Comparison of ENCODE assay signal across 8 mouse cellular contexts in genomic region chr9:21165041-21165951, GRCm38 (mm10). TPM values are rescaled to one million over a fixed set of nuclear protein-coding genes. Genes with fewer than 3 reads are reported as not detected.
DNase-seq lines count a peak whose midpoint lies in the region; ATAC-seq and TF ChIP-seq lines count a peak whose summit lies in the region.

Pde4a (plus strand) TSS chr9:21165714.

- 0 out of 2 replicates have a peak within 1 kb of the TSS, but pooled peaks have one; percentile 2 for H3K4me2 ChIP-seq in CH12.LX (ENCODE audit: insufficient read depth, low read depth, poor library complexity, severe bottlenecking)
- peak within 1 kb of the TSS; percentile 75 for H3K4me2 ChIP-seq in hindbrain, embryonic 12.5 days (replicated peaks)
- H3K4me2 ChIP-seq in stomach, embryonic 14.5 days (replicated peaks; ENCODE audit: low read depth, low read length) = peak within 1 kb of the TSS; percentile 95

- TF ChIP-seq CTCF in CH12.LX (conservative IDR thresholded peaks at IDR 0.05 in 1 of 2, IDR thresholded peaks at IDR 0.05 in 1 of 2; ENCODE audit: low read depth in 2 of 2, low read length in 2 of 2) = no peak

- H3K27me3 ChIP-seq in CH12.LX (replicated peaks) = no peaks in the 10 kb centered on the region
- peaks cover 67% of the 10 kb centered on the region for H3K27me3 ChIP-seq in hindbrain, embryonic 12.5 days
- peaks cover 32% of the 10 kb centered on the region for H3K27me3 ChIP-seq in stomach, embryonic 14.5 days (ENCODE audit: control insufficient read depth, insufficient read depth, low read length)

- H3K9me3 ChIP-seq in CH12.LX (replicated peaks; ENCODE audit: low read length) = peaks cover 12% of the 10 kb centered on the region
- H3K9me3 ChIP-seq in hindbrain, embryonic 12.5 days (replicated peaks) = no peaks in the 10 kb centered on the region
- H3K9me3 ChIP-seq in stomach, embryonic 14.5 days (ENCODE audit: control insufficient read depth, low read depth, low read length) = no peaks in the 10 kb centered on the region

- under 1% methylated on average over 66 of the region's 86 CpGs for WGBS in hindbrain, embryonic 12.5 days
- under 1% methylated on average over 75 of the region's 86 CpGs for WGBS in stomach, embryonic 14.5 days

- no peak within 1 kb of the TSS for H3K4me3 ChIP-seq in CH12.LX (replicated peaks in 1 of 3; ENCODE audit: low read depth in 2 of 3, low read length in 2 of 3, poor library complexity in 1 of 3)
- H3K4me3 ChIP-seq in hindbrain, embryonic 12.5 days = peak within 1 kb of the TSS; percentile 43
- H3K4me3 ChIP-seq in stomach, embryonic 14.5 days (ENCODE audit: low read depth, low read length) = peak within 1 kb of the TSS; percentile 46

- no peak within 1 kb of the TSS for H3K9ac ChIP-seq in CH12.LX (ENCODE audit: insufficient read depth, low read depth)
- H3K9ac ChIP-seq in hindbrain, embryonic 12.5 days = peak within 1 kb of the TSS; percentile 38; the same call in 1 of the 2 replicates
- H3K9ac ChIP-seq in stomach, embryonic 14.5 days (replicated peaks; ENCODE audit: low read depth, low read length) = peak within 1 kb of the TSS; percentile 30; the same call in 1 of the 2 replicates

- peaks cover 0 to 21% of the 10 kb centered on the region in 2 experiments for H3K36me3 ChIP-seq in CH12.LX (replicated peaks in 1 of 2; ENCODE audit: control insufficient read depth in 1 of 2, insufficient read depth in 1 of 2, low read length in 1 of 2)
- no peaks in the 10 kb centered on the region for H3K36me3 ChIP-seq in hindbrain, embryonic 12.5 days
- H3K36me3 ChIP-seq in stomach, embryonic 14.5 days (ENCODE audit: control insufficient read depth, insufficient read depth, low read length) = no peaks in the 10 kb centered on the region

- in situ Hi-C loops in CH12.LX (cut with MboI; ENCODE audit: low pct_ligation_motif_present, low pct_unique_long_range_greater_than_20kb, low sequenced_read_pairs) = no loop called here

- TF ChIP-seq RAD21 in CH12.LX (IDR thresholded peaks at IDR 0.05; ENCODE audit: low read depth, low read length) = no peak

- no peak for TF ChIP-seq POLR2A in CH12.LX (IDR thresholded peaks at IDR 0.05; ENCODE audit: low read depth, low read length)

- H3K79me2 ChIP-seq in CH12.LX (replicated peaks; ENCODE audit: control insufficient read depth, extremely low read depth, insufficient read depth, poor library complexity, severe bottlenecking) = no peaks in the 10 kb centered on the region

- dilution Hi-C loops in CH12.LX (cut with MboI; ENCODE audit: extremely low pct_ligation_motif_present, extremely low pct_unique_long_range_greater_than_20kb, low sequenced_read_pairs) = no loop called here

- no peak for DNase-seq in CH12.LX (ENCODE audit: extremely low read depth)
- DNase-seq in adrenal gland, postnatal 36 days = peak; percentile 52 to 55
- peak; percentile 63 to 68 for DNase-seq in frontal cortex, postnatal 25 days (ENCODE audit: low spot score in 2 of 2)
- DNase-seq in layer of hippocampus, postnatal 36 days = peak; percentile 76 to 81
- DNase-seq in cerebellum, postnatal 36 days = no peak

- no peak within 1 kb of the TSS for H3K27ac ChIP-seq in CH12.LX (ENCODE audit: insufficient read depth, low read depth)
- H3K27ac ChIP-seq in hindbrain, embryonic 12.5 days = no peak within 1 kb of the TSS; the same call in 1 of the 2 replicates
- no peak within 1 kb of the TSS for H3K27ac ChIP-seq in stomach, embryonic 14.5 days (ENCODE audit: low read length)

- ATAC-seq in hindbrain, embryonic 12.5 days (ENCODE audit: low FRiP score) = 0 out of 2 replicates have a peak, but pooled peaks have one; percentile 5
- peak; percentile 2; the same call in 1 of the 2 replicates for ATAC-seq in megakaryocyte progenitor cell, adult 5-6 weeks (replicated peaks; ENCODE audit: poor library complexity)
- no peak for ATAC-seq in stomach, embryonic 14.5 days (ENCODE audit: insufficient number of reproducible peaks, insufficient read depth, low FRiP score, low read depth)

- peaks cover 21 to 54% of the 10 kb centered on the region in 2 experiments for H3K4me1 ChIP-seq in CH12.LX (ENCODE audit: control insufficient read depth in 1 of 2, insufficient read depth in 2 of 2)
- peaks cover 30% of the 10 kb centered on the region for H3K4me1 ChIP-seq in hindbrain, embryonic 12.5 days
- H3K4me1 ChIP-seq in stomach, embryonic 14.5 days (ENCODE audit: control insufficient read depth, insufficient read depth, low read length) = peaks cover 26% of the 10 kb centered on the region

- no peak for TF ChIP-seq EP300 in CH12.LX (IDR thresholded peaks at IDR 0.05; ENCODE audit: low read length)

TF ChIP-seq in CH12.LX, 34 proteins besides CTCF, POLR2A, EP300 and RAD21:
- TF ChIP-seq JUND (conservative IDR thresholded peaks at IDR 0.05; ENCODE audit: low read depth, low read length) (no peak), E2F4 (IDR thresholded peaks at IDR 0.05; ENCODE audit: insufficient replicate concordance, low read depth, low read length) (no peak), MAZ (IDR thresholded peaks at IDR 0.05; ENCODE audit: low read depth, low read length) (no peak), NELFE (IDR thresholded peaks at IDR 0.05; ENCODE audit: low read depth, low read length) (no peak), ZC3H11A (IDR thresholded peaks at IDR 0.05; ENCODE audit: low read depth, low read length) (no peak), MXI1 (IDR thresholded peaks at IDR 0.05; ENCODE audit: low read depth, low read length) (no peak), BHLHE40 (IDR thresholded peaks at IDR 0.05; ENCODE audit: low read depth, low read length) (no peak), GABPA (IDR thresholded peaks at IDR 0.05; ENCODE audit: insufficient replicate concordance, low read depth, low read length) (no peak), ETS1 (conservative IDR thresholded peaks at IDR 0.05; ENCODE audit: low read depth, low read length) (no peak)

RNA-seq across cellular contexts. Expression of gene Pde4a, which starts in this region (rescaled TPM):
- 4.1 and 4.8 TPM in 2 replicates for total RNA-seq in CH12.LX (2012; rRNA removed)
- total RNA-seq in CH12.LX (2014; rRNA removed) = 1.2 and 1.7 TPM in 2 replicates
- polyA plus RNA-seq in CH12.LX (2012; ENCODE audit: insufficient read length, low read depth) = 7.2 and 7.6 TPM in 2 replicates
- 10 to 100 TPM in 1 of 2 experiments, 1 to 10 TPM in 1; 8.6 to 10.6 TPM for total RNA-seq in adrenal gland, postnatal 36 days (2021)
- 11.4 and 11.7 TPM in 2 replicates for polyA plus RNA-seq in hindbrain, embryonic 12.5 days (2016; fragmentation: Nextera tagmentation; extraction: Ambion mirVana)
- 10 to 100 TPM; 84.2 to 86.8 TPM for total RNA-seq in layer of hippocampus, postnatal 36 days (2021)
- 11.8 and 15.2 TPM in 2 replicates for total RNA-seq in megakaryocyte progenitor cell, adult 5-6 weeks (2015)
- total RNA-seq in megakaryocyte progenitor cell, adult 5-6 weeks (2017) = 4.0 and 5.0 TPM in 2 replicates
- 5.4 TPM in 2 replicates for polyA plus RNA-seq in stomach, embryonic 14.5 days (2014; fragmentation: Nextera tagmentation; extraction: Ambion mirVana)

Comparison
In these comparisons a context has a peak if more than half of its experiments do, and no peak if none do; other contexts are left out.
1. RNA of gene Pde4a (total RNA-seq): 84.2 to 86.8 TPM in layer of hippocampus, postnatal 36 days; 4.0 to 15.2 TPM in megakaryocyte progenitor cell, adult 5-6 weeks, 8.6 to 10.6 TPM in adrenal gland, postnatal 36 days and 1.2 to 4.8 TPM in CH12.LX; every median in the first group is over 4 times any median in the second.
2. DNase-seq: peak in adrenal gland, postnatal 36 days (2 of 2), frontal cortex, postnatal 25 days (2 of 2) and layer of hippocampus, postnatal 36 days (2 of 2); none in CH12.LX (single experiment) and cerebellum, postnatal 36 days (0 of 2).
3. H3K4me2 ChIP-seq: peak in every context shown above with its lines; median percentile 95 in stomach, embryonic 14.5 days; 75 in hindbrain, embryonic 12.5 days; 2 in CH12.LX.
4. H3K4me3 ChIP-seq: peak in hindbrain, embryonic 12.5 days (single experiment) and stomach, embryonic 14.5 days (single experiment); none in CH12.LX (0 of 3).